Mouse (Mus musculus): ENCODE measurements at regions not wholly inside any gene's neighbourhood (a gene's known extent, or its start where the extent isn't known, plus 50 kb on each side); places are given as distances from the start of the nearest gene placed in this dataset.
"Not testable (repeated sequence)": the region's sequence is repeated elsewhere in the genome, so short reads cannot be mapped to it uniquely, and the experiment has no call there.

DNA sequence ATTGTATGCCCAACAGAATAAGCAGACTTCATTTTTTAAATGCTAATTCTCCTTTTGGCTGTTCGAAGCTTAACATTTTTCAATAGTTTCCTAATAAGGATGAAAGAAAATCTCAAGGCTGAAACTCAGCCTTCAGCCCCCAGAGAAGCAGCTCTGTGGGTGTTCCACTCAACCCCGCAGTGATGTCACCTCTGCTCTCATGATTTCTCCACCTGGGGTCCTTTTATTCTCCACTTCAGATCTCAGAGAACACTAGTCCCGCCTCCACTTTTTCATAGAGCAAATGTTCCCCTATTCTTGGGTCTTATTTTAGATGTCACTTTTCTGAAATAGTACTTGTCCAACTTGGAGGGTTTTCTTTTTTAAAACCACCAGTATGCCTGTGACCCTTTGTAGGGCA, 567.3 kb downstream of the Cntn3 start:
- DNase-seq (ENCODE audit: low spot score), result no peak

DNA sequence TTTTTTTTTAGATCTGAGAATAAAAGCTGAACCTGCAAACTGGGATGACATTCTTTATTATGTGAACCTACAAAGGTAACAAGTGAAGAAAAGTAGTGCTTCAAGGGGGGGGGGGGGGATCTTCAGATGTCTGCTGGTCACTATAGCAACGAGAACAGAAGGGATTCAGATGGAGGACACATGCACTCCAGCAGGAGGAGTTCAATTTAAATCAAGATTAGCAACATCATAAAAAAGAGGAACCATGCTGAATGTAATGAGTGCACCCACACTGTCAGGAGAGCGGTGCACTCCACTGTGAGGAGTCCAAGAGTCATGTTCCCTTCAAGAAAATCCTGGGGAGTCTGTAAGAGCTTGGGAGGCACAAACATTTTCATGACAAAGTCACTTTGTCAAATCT, 574.7 kb downstream of the Cntn3 start:
- DNase-seq (ENCODE audit: low spot score), result no peak

DNA sequence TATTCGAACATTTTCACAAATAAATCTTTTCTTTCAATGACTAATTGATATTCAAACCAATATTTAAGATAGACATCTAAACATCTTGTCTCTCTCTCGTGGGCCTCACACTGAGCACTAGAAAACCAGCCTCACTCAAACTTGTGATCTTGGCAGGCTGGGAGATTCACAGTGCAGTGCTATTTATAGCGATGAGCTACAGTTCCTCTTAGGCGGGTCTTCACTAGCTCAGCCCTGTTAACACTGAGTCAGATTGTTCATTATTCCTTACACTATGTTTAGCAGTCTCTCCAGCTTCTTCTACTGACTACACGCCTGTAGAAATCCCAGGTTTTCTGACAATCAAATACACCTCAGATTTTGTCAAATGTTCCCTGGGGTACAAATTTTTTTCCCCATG, 575.3 kb downstream of the Cntn3 start:
- DNase-seq (ENCODE audit: low spot score), result no peak

DNA sequence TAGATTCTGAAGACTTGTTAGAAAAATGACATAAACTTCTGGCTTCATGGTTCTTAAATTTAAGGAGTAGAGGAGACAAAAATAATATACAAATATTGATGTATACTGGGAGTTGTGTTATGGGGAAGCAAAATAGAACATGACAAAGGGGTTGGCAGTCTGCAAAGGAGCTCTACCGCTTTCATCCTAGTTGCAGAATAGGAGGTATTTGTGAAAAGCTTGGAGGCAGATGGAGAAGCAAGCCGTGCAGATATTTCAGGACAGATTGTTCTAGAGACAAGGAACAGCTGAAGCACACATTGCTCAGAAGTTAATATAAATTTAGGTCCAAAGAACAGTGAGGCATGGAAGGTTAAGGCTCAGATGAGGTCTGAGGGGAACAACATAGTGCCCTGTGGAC, 580.1 kb downstream of the Cntn3 start:
- no peak for DNase-seq (ENCODE audit: low spot score)

DNA sequence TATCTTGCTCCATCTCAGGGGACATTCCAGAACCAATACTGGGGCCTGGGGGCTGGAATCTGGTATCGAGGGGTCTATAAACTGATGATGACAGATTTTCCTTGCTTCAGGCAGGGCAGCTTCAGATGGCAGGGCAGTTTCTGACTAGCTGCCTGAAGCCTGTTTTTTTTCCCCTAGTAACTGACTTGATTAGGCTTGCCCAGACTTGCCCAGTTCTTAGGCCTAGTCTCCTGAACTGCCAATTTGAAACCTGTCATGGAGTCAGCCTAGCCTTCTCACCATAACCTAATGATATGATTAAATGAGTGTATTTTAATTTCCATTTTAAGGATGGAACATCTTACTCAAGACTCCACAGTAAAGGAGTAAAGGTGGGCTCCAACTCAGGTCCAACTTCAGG, 591.2 kb downstream of the Cntn3 start:
- no peak for DNase-seq (ENCODE audit: low spot score)

DNA sequence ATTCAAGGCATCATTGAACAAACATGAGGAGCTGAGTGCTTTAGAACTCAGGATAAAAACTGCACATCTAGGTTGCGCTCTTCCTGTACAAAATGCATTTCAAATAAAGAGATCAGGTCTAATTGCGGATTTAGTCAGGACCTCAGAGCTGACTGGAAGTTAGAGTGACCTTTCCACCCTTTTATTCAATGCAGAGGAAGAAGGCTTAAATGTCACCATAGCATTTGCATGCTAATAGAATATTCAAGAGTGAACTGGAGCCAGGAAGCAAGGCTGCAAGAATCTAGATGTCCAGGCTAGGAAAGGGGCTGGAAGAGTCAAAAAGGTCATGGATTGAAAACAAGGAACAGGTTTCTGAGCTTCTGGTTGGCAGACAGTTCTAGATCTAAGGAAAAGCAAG, 593.7 kb downstream of the Cntn3 start:
- no peak for DNase-seq (ENCODE audit: low spot score)

DNA sequence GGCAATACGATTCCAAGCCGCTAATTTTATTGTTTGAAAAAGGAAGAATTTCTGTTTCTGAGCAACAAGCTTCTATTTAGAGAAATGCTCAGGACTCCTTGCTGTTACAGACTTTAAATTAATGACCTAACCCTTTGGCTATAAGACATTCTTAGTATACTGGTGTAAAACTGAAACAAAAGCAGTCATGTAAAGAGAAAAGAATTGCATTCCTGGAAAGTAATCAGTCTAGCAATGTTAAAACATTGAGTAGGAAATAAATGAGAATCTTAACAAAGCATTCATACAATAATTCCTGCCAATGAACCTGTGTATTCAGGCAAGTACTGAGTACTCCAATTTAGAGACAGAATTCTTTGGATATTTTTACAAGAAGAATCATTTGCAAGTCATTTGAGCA, 587.2 kb upstream of the Pdzrn3 start:
- DNase-seq (ENCODE audit: low spot score), result no peak

DNA sequence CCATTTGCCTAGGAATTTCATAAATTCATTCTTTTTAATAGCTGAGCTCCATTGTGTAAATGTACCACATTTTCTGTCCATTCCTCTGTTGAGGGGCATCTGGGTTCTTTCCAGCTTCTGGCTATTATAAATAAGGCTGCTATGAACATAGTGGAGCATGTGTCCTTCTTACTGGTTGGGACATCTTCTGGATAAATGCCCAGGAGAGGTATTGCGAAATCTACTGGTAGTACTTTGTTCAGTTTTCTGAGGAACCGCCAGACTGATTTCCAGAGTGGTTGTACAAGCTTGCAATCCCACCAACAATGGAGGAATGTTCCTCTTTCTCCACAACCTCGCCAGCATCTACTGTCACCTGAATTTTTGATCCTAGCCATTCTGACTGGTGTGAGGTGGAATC, 583.8 kb upstream of the Pdzrn3 start:
- not testable (repeated sequence) for DNase-seq (ENCODE audit: low spot score)

DNA sequence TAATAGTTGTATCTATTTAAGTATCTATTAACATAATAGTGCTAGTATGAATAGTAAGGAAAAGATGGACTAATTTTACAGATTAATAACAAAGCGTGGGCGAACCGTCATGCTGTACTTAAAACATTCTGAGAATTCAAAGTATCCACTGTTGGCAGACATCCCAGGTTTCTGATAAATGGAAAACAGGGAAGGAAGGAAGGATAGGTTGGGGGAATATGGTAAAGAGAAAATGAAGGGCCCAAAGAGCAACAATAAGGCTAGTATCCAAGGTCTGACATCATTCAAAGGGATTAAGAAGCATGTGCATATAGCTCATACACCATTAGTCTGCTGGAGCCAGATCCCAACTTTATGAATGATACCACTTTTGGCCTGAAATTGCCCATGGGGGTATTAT, 572.0 kb upstream of the Pdzrn3 start:
- no peak for DNase-seq (ENCODE audit: low spot score)

DNA sequence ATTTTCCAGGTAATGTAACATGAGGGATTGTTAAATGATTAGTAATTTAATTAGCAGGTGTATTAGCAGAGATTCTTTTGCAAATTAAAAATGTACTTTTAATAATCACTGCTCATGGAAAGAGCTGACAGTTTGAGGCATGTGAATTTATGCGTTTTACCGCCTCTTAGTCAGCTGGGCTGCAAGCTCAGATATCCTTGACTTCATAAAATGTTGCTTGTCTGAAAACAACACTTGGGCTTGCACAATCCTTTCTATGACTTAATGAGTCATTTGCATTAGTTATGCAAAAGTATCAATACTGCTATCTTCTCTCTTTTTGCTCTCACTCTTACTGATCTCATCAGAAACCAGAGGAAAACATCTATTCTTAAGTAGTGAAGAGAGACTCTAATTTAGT, 571.3 kb upstream of the Pdzrn3 start:
- no peak for DNase-seq (ENCODE audit: low spot score)

DNA sequence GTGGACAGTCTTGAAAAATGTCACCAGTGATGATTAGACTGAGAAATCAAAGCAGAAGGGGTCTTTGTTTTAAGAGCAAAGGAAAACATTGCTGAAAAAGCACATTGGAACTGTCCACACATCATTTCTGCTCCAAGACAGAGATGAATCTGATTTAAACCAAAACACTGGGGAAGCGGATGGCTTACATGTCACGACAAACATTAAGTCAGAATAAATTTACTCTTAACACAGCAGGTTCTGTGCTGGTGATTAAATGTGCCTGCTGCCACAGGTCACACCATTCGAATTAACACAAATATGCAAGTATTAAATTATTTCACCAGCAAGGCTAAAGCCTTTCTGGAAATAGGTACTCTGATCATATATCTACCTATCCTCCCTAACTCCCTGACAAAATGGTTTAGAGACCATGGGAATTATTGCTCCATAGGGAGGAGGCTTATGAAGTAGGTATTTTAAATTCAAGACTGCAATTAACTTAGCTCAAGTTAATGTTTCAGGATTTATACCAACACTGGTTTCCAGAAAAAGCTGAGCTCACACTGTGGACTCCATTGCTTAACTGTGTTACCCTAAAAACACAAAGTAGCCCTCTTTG, 562.7 kb upstream of the Pdzrn3 start:
- DNase-seq (ENCODE audit: low spot score), result no peak

DNA sequence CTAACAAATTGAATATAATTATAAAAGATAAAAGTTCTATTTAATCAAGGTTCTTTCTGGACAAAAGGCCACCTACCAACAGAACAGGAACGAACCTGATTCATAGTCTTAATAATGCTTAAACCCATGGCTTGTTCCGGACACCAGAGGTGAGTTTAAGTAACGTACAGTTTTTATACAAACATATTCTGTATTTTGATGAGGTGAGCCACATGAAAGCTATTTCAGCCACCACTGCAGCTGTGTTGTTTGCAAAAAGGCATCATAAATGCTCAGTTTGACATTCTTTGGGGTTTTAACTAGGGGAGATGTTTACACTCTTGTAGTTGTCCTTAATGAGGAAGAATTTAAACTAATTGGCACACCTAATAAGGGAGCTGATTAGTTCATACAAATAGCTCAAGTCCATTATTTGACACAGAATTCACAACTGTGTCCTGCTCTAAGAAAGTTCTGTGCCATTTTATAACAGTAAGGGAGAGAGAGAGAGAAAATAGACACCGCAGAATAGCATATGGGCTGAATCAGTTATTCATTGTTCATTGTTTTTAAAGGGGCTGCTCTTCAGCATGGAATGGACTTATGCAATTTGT, 560.8 kb upstream of the Pdzrn3 start:
- no peak for DNase-seq (ENCODE audit: low spot score)

DNA sequence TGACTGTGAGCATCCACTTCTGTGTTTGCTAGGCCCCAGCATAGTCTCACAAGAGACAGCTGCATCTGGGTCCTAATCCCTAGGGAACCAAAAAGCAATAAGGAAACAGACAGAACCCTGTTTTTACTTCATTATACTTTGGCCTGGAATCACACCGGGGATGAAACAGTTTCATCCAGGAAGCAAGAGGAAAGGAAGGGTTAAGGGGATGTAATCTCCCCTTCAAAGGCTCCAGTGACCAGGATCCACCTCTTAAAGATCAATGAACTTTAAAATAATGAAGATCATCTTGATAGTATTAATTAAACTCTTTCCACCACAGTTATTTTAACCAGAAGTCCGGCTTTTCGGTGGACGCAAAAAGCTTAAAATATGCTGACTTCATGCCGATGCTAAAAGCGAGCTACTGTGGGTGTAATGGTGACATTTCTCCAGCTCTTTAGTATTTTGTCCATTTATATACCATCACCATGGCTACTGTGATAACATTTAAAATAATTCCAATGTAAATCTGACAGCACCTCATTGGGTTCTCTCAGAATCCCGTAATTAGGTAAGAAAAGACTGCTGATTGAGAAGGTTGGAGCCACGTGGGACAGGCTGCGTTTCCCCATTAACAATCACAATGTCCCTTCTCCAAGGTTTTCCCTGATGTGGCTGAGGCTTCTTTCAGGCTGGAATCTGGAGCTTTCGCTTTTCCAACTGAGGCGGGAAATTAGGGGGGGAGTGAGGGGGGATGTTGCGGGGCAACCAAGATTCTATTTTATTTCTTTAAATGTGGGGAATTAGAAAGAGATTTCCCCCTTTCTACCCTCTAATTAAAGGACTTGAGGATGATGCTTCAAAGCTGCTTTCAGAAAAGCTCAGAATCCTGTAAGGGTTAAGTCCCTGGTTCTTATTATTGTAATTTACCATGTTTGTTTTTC, 560.0 kb upstream of the Pdzrn3 start:
- no peak for DNase-seq (ENCODE audit: low spot score)

DNA sequence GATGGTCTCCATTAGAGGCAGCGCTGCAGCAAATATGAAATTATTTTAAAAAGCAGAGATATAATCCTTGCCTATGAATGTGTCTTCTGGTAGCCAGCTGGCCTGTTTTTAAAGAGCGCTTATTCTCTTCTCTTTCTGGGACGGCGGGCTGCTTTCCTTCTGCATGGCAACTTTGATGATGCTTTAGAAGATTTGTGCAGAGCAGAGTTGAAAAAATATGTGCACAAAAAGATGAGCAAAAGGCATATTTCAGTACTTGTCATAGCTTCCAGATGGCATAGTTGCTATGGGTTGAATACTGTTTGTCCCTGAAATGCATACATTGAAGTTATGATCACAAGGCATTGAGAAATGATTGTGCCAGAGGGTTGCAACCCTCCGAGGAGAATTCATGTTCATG, 554.1 kb upstream of the Pdzrn3 start:
- DNase-seq (ENCODE audit: low spot score), result no peak

DNA sequence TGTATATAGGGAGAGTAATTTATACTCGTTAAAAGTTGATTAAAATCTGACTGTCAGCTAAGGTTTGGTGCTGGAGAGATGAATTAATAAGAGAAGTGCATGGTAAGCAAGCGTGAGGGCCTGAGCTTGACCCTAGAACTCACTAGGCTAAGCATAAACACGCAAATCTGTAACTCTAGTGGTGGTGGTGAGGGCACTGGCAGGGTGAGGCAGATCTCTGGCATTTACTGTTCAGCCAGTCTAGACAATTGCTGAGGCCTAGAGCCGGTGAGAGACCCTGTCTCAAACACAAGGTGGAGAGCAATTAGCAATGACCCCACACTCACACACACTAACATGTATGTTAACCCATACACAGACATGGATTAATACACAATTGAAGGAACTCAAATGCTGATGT, 544.0 kb upstream of the Pdzrn3 start:
- no peak for DNase-seq (ENCODE audit: low spot score)

DNA sequence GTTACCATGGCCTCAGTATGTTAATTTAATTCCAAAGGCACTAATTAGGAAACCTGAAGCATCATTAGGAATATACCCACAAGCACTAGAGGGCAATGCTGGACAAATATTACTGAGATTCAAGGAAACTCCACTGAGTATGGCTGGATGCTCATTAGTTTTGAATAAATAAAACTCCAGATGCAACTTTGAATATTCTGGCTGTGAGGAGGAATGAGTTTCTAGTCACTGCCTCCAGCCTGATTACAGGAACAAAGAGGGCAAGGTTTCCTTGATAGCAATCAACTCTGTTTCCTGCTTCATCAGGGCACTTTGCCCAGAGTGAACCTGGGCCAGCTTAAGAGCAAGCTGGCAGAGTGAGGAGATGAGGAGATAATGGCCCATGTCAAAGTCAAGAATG, 543.5 kb upstream of the Pdzrn3 start:
- no peak for DNase-seq (ENCODE audit: low spot score)

DNA sequence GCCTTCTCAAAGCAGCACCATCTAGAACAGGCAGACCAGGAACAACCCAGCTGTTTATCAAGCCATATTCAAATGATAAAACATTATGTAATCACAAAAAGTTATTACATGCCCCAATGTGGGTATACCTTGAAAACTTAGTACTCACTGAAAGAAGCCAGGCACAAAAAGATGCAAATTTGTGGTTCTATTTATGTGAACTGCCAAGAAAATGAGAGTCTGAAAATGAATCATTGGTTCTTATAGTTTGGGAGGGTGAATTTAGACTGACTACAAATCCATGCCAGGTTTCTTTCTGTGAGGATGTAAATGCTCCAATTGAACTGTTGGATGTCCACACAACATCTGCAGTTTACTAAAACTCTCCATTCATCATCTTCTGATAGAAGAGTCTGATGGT, 541.2 kb upstream of the Pdzrn3 start:
- DNase-seq (ENCODE audit: low spot score), result no peak

DNA sequence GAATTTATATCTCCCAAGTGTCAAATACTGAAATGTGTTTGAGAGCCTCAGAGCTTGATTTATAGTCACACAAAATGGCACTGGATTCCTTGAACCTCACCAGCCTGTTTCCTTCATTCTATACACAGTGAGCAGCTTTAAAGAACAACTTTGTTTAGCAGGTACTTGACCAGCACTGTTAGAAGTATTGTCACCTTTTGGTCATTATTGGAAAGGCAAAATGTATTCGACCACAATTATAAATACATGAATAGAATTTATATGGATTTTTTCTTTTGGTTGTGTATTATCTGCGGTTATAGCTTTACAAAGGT, 527.3 kb upstream of the Pdzrn3 start:
- DNase-seq (ENCODE audit: low spot score), result no peak

DNA sequence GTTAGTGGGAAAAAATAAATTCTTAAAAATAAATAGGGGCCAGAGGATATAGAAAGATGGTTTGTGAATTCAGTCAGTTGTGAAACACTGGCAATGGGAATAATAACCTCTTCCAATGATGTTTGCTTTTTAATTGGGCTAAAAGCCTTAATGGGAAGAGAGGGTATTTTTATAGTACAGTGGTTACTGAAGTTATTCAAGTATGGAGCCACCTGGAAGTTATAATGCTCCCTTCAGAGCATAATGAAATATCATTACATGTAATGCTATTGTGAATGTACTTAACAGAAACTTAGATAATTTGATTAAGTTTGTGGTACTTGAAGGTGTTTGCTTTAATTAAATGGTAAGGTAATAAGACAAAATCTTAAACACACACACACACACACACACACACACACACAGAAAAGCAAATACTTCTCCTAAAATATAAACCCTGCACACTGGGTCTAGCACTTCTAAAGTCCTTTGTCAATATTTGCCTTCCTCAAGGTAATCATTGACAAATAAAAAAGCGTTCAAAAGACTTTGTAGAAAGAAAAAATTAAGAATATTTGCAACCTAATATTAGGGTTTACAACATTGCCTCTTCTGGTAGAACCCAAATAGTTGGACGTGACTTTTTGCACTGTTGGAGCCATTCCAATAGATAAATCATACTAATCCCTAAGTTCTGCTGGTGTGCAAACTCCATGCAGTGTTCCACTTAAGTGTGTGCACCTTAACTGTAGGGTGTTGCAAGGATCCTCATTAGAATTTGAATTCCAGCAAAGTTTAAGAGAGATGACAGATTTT, 526.7 kb upstream of the Pdzrn3 start:
- no peak for DNase-seq (ENCODE audit: low spot score)

DNA sequence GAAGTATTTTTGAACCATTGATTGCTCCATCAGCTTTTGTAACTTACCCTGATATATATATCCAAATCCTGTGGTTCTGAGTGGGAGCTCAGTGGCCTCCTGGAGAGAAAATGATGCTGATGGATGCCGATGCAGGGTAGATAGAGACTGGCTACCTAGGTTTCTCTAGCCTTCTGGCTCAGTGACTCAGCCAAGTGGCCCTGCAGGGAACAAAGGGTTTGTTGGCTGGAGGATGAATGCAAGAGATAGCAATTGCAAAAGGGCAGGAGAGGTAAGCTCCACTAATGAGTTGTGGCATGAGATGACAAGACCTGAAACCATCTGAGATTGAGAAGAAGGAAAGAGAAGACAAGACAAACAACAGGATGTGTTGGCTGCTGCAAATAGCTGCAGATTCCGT, 524.6 kb upstream of the Pdzrn3 start:
- no peak for DNase-seq (ENCODE audit: low spot score)

DNA sequence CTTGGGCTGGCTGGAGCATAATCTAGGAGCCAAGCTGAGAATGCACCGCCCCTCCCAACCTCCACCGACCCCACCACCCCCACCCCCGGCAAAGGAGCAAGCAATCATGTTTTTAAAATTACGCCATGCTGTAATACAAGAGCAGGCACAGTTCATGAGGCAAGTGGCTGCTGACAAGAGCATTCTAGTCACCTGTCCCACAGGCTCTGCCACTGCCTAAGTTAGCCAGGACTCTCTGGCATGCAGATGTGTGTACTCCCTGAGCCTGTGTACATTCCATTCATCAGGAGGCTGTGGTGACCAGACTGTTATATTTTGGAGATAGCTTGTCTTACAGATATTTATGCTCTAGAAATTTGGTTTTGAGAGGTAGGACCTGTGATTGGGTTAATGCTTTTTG, 520.8 kb upstream of the Pdzrn3 start:
- no peak for DNase-seq (ENCODE audit: low spot score)

DNA sequence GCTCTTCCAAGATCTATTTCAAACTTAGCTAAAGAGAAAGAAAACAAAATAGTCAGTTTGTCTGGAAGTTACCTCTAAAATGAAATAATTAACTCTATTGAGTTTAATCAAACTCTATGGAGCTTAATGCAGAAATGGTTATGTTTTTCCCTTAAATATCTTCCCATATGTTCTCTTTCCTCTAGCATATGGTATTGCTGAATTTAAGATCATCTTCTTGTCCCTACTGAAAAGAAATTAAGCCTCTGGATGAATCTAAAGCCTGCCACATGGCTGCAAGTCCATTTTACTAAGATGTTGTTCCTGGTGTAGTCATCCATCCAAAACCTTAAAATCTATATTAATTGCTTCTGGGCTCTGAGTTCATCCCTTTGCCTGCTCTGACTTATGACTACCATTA, 513.0 kb upstream of the Pdzrn3 start:
- no peak for DNase-seq (ENCODE audit: low spot score)

DNA sequence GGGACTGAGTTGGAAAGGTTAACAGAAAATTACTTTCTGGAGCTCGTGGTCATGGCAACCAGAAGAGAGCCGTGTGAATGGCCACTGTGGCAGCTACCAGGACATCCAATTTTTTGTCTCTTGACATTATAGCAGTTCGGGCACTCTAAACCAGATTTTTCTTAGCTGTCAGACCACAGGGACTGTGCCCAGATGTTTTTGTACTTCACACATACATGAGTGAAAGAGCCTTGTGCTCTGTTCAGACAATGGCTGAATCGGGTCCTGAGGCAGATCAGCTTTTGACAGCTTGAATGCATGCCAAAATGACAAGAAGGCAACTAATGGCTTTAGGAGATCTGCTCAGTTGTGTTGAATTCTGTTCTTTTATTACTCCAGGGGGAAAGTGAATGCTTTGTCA, 505.2 kb upstream of the Pdzrn3 start:
- no peak for DNase-seq (ENCODE audit: low spot score)
